Mouse (Mus musculus) midbrain, embryonic 13.5 days (tissue): Measurements from ENCODE around the gene Vmn1r65. TPM values are rescaled to one million over a fixed set of nuclear protein-coding genes. Genes with fewer than 3 reads are reported as not detected.
"Not testable (repeated sequence)": the region's sequence is repeated elsewhere in the genome, so short reads cannot be mapped to it uniquely, and the experiment has no call there.

Experiments used
- ATAC-seq: fragments of 200-750 bp; cut with Nextera tagmentation; 2 replicates; pipeline ENCODE4 v1.8.0; 2017; ENCODE audit warnings: mild to moderate bottlenecking, moderate TSS enrichment, moderate library complexity
- H3K27ac ChIP-seq: fragments of 300-500 bp; sonication (generic); 2 replicates; pipeline ENCODE4 v1.5.1; 2015; ENCODE audit warnings: inconsistent platforms, mild to moderate bottlenecking, moderate library complexity
- H3K27me3 ChIP-seq: fragments of 300-500 bp; sonication (generic); 2 replicates; pipeline ENCODE4 v1.6.1; 2015; ENCODE audit warnings: mild to moderate bottlenecking, inconsistent platforms
- H3K36me3 ChIP-seq: fragments of 300-500 bp; sonication (generic); 2 replicates; pipeline ENCODE4 v1.6.1; 2015; ENCODE audit warnings: mild to moderate bottlenecking, inconsistent platforms
- H3K4me1 ChIP-seq: fragments of 300-500 bp; sonication (generic); replicated peaks from 2 replicates; pipeline ENCODE4 v1.6.1; 2015; ENCODE audit warnings: inconsistent platforms
- H3K4me2 ChIP-seq: fragments of 300-500 bp; sonication (generic); replicated peaks from 2 replicates; pipeline ENCODE4 v1.6.1; 2015; ENCODE audit warnings: moderate library complexity, mild to moderate bottlenecking, inconsistent platforms
- H3K4me3 ChIP-seq: fragments of 300-500 bp; sonication (generic); replicated peaks from 2 replicates; pipeline ENCODE4 v1.5.1; 2015; ENCODE audit warnings: mild to moderate bottlenecking, inconsistent platforms
- H3K9ac ChIP-seq: fragments of 300-500 bp; sonication (generic); replicated peaks from 2 replicates; pipeline ENCODE4 v1.6.1; 2015; ENCODE audit warnings: mild to moderate bottlenecking, inconsistent platforms
- H3K9me3 ChIP-seq: fragments of 300-500 bp; sonication (generic); 2 replicates; pipeline ENCODE4 v1.6.1; 2016; ENCODE audit warnings: mild to moderate bottlenecking, inconsistent platforms
- WGBS: fragments of 180-500 bp; shearing (Covaris S2); methylation state at CpG from one replicate; pipeline ENCODE4 v1.1.7; 2015; 5-methylcytosine and 5-hydroxymethylcytosine counted together
- polyA plus RNA-seq: library from polyadenylated mRNA; unstranded; fragments of >200 nt; fragmentation: Nextera tagmentation; extraction: Ambion mirVana; gene quantifications from 2 replicates; pipeline ENCODE4 v1.2.1, GENCODE M21; 2015

Vmn1r65 gene
- polyA plus RNA-seq: not detected in 2 replicates

DNA sequence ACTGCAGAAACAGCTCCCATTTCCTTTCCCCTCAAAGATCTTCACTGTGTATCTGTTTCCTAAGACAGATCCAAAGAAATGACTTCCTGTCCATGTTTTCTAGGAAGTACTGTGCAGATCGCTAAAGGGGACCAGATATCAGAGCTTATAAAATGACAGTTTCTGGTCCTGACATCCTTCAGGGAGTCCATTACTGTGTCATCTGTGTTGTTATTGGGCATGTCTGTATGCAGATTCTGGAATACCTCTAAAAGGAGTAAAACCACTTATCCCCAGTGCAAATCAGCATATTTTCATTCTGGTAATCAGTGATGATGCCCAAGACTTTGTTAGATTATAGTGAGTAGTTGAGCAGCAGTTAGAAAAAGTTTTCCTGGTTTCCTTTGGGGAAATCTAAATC is at the start of gene Vmn1r65:
Vmn1r65 (minus strand) TSS at position 101 of the 400 bp plus-strand sequence.
- H3K36me3 ChIP-seq: no peaks in the 10 kb centered on the region
- H3K4me3 ChIP-seq: no peak within 1 kb of the TSS
- H3K4me2 ChIP-seq: no peak within 1 kb of the TSS
- no peak within 1 kb of the TSS for H3K9ac ChIP-seq
- no peaks in the 10 kb centered on the region for H3K4me1 ChIP-seq
- H3K9me3 ChIP-seq: peaks cover 38% of the 10 kb centered on the region
- no peaks in the 10 kb centered on the region for H3K27me3 ChIP-seq
- H3K27ac ChIP-seq: no peak within 1 kb of the TSS
- ATAC-seq: no peak
- WGBS: 93% methylated on average over 1 of the region's 1 CpGs

DNA sequence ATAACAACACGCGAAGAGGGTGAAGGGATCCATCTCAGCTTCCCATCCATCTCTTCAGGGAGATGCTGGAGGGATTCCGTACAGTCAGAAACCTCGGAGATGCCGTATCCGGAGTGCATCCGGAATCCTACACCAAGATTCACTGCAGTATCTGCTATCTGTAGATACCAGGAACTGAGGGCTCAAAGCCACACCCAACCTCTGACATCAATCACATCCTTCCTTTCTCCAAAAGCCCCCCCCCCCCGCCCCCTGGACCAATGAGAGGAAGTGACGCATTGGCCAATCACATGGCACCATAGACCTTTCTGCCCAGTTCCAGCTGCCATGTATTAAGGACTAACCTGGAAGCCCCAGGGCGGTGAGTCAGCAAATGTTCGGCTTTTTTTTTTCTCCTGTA is 34.1 kb upstream of the Vmn1r65 start, which contains the start of gene Nlrp4c:
Nlrp4c (plus strand) TSS at position 301 of the 400 bp plus-strand sequence.
- ATAC-seq: no peak
- no peaks in the 10 kb centered on the region for H3K27me3 ChIP-seq
- H3K36me3 ChIP-seq: no peaks in the 10 kb centered on the region
- no peak within 1 kb of the TSS for H3K27ac ChIP-seq
- H3K4me2 ChIP-seq: no peak within 1 kb of the TSS
- peaks cover 21% of the 10 kb centered on the region; the same call in 1 of the 2 replicates for H3K9me3 ChIP-seq
- 87% methylated on average over 11 of the region's 11 CpGs for WGBS
- no peak within 1 kb of the TSS for H3K9ac ChIP-seq
- H3K4me3 ChIP-seq: no peak within 1 kb of the TSS
- H3K4me1 ChIP-seq: no peaks in the 10 kb centered on the region

DNA sequence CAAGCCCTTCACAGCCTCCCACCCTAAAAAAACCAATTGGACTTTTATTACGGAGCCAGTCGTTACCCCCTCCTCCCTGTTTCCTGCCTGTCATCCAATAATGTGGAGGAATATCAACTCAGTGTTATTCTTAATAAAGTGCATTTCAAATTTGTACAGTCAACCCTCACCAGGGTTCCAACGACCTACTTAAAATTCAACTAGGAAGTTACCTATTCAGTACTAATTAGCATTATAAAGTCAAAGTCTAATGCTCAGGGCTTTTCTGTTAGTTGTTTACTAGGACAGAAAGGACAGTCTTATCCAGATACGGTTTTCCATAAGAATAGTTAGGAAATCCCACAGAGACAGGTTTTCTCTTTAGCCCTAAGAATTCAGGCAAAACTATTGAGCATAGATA is 28.4 kb downstream of the Vmn1r65 start:
- WGBS: 83% methylated on average over 4 of the region's 4 CpGs
- not testable (repeated sequence) for ATAC-seq, H3K36me3 ChIP-seq, H3K27me3 ChIP-seq, H3K4me1 ChIP-seq, H3K27ac ChIP-seq, H3K4me2 ChIP-seq, H3K4me3 ChIP-seq, H3K9ac ChIP-seq
- peaks cover 46% of the 10 kb centered on the region for H3K9me3 ChIP-seq

DNA sequence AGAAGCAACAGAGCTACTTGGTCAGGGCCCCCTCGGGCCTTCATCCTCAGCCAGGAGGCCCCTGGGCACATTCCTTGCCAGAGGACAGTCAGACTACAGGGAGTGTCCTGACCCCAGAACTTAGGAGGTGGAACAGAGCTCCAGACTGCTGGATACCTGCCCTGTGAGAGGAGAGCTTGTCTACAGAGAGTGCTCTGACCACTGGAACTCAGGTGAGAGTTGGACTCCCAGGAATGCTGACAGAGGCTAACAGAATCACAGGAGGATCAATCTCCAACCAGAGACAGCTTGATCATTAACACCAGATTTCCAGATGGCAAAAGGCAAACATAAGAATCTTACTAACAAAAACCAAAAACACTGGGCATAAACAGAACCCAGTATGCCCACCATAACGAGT is 38.3 kb downstream of the Vmn1r65 start:
- H3K4me1 ChIP-seq, ATAC-seq, H3K4me2 ChIP-seq, H3K27me3 ChIP-seq, H3K27ac ChIP-seq, H3K36me3 ChIP-seq, H3K9ac ChIP-seq, H3K4me3 ChIP-seq: not testable (repeated sequence)
- 91% methylated on average over 2 of the region's 2 CpGs for WGBS
- H3K9me3 ChIP-seq: peaks cover 20% of the 10 kb centered on the region

Other genes with a start within 250 kb of the Vmn1r65 start
- not detected in 2 replicates for gene Vmn1r63, start 205.6 kb downstream of the Vmn1r65 start, polyA plus RNA-seq
- not detected in 2 replicates for gene Vmn1r64, start 126.5 kb downstream of the Vmn1r65 start, polyA plus RNA-seq
- not detected in 2 replicates for gene Nlrp4c, start 34.2 kb upstream of the Vmn1r65 start, polyA plus RNA-seq
- gene Zfp787, start 145.0 kb upstream of the Vmn1r65 start, polyA plus RNA-seq: 22.4 and 27.6 TPM in 2 replicates
- gene Zfp444, start 161.2 kb upstream of the Vmn1r65 start, polyA plus RNA-seq: 84.7 and 95.4 TPM in 2 replicates
- gene Galp, start 186.1 kb upstream of the Vmn1r65 start, polyA plus RNA-seq: not detected in 2 replicates
- not detected in 2 replicates for gene Zscan5b, start 211.3 kb upstream of the Vmn1r65 start, polyA plus RNA-seq
- gene Epp13, start 241.7 kb upstream of the Vmn1r65 start, polyA plus RNA-seq: 0.31 TPM in 1 of 2 replicates, not detected in the other